Comparison of ENCODE assay signal across 16 mouse cellular contexts in the genomic region with DNA sequence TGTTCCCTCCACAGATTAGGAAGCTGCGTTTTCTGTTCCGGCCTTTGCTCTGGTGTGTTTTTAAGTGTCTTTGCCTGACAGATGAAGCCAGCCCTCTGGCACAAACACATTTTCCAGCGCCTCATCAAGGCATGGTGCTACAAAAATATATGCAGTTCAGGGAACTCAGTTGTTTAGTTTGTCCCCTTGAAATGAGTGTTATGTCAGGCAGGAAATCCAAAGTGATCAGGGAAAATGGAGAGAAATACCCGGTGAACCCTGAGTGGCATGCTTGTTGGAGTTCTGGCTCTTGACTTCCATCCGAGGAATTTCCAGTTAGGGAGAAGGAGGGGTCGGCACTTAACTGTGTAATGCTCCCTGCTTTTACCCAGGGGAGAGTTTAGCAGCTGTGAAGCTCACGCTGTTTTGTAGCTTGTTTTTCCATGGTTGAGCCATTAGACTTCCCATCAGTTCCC.
DNase-seq lines count a peak whose midpoint lies in the region; ATAC-seq and TF ChIP-seq lines count a peak whose summit lies in the region.
"Had no signal": no experiment of that assay in that cellular context is flagged by ENCODE, and none has a peak within 500 bp of the region (broad histone marks: within the 10 kb centered on the region; RNA-seq: fewer than 3 reads in every experiment).

No protein-coding gene starts in this region.

- H3K4me1 ChIP-seq in midbrain, embryonic 16.5 days (ENCODE audit: control insufficient read depth, insufficient read depth, low read length), result no peaks in the 10 kb centered on the region; the same call in 1 of the 2 replicates
- H3K4me1 ChIP-seq in midbrain, postnatal 0 days (ENCODE audit: insufficient read depth, low read length), result no peaks in the 10 kb centered on the region
- H3K4me1 ChIP-seq: midbrain, embryonic 12.5 days had no signal

- peak; percentile 21 to 37 for DNase-seq in heart, adult 9 months (ENCODE audit: low spot score in 2 of 2)
- DNase-seq in heart, postnatal 25 days (ENCODE audit: low spot score), result no peak
- DNase-seq in midbrain, postnatal 0 days (ENCODE audit: low spot score), result no peak
- peak; percentile 36 for DNase-seq in lung, postnatal 14 days
- no peak for DNase-seq in cerebellum, adult 11-12 months
- DNase-seq in gastrocnemius, adult 8-10 months (ENCODE audit: low spot score in 2 of 2), result no peak
- DNase-seq: cerebellum, adult 11 months; cerebellum, postnatal 36 days; kidney, adult 8-10 months; liver had no signal

- no peak overlapping the region for H3K4me3 ChIP-seq in midbrain, embryonic 16.5 days (ENCODE audit: low read depth, low read length)
- H3K4me3 ChIP-seq in midbrain, postnatal 0 days (ENCODE audit: low read depth, low read length), result no peak overlapping the region
- H3K4me3 ChIP-seq: erythroblast, embryonic 14.5 days; forebrain, embryonic 15.5 days; midbrain, embryonic 12.5 days had no signal

- ATAC-seq in midbrain, embryonic 16.5 days, result no peak
- ATAC-seq in midbrain, postnatal 0 days (ENCODE audit: low FRiP score), result no peak
- ATAC-seq: forebrain, embryonic 15.5 days; hindbrain, embryonic 16.5 days had no signal

- H3K4me2 ChIP-seq in midbrain, embryonic 16.5 days (ENCODE audit: low read length), result no peak overlapping the region
- no peak overlapping the region for H3K4me2 ChIP-seq in midbrain, postnatal 0 days (ENCODE audit: low read depth, low read length, poor library complexity, severe bottlenecking)
- H3K4me2 ChIP-seq: forebrain, embryonic 15.5 days; midbrain, embryonic 12.5 days had no signal

- H3K9me3 ChIP-seq in midbrain, embryonic 16.5 days (replicated peaks; ENCODE audit: control insufficient read depth, low read length, poor library complexity, severe bottlenecking), result no peaks in the 10 kb centered on the region
- H3K9me3 ChIP-seq in midbrain, postnatal 0 days (ENCODE audit: low read length), result no peaks in the 10 kb centered on the region
- H3K9me3 ChIP-seq: forebrain, embryonic 15.5 days; midbrain, embryonic 12.5 days had no signal

- 0 out of 2 replicates have a peak overlapping the region, but pooled peaks have one; percentile 27 for H3K27ac ChIP-seq in midbrain, embryonic 16.5 days (ENCODE audit: low read length)
- no peak overlapping the region for H3K27ac ChIP-seq in midbrain, postnatal 0 days (ENCODE audit: low read depth, low read length)
- H3K27ac ChIP-seq: forebrain, embryonic 15.5 days; midbrain, embryonic 12.5 days had no signal

- TF ChIP-seq CTCF in midbrain, postnatal 0 days (IDR thresholded peaks at IDR 0.05), result no peak

- WGBS in midbrain, embryonic 16.5 days, result 51% methylated on average over 7 of the region's 7 CpGs
- 49% methylated on average over 7 of the region's 7 CpGs for WGBS in midbrain, postnatal 0 days

- intact Hi-C loops in heart, postnatal 25 days (cut with DNase I), result no loop called here

- no peaks in the 10 kb centered on the region for H3K27me3 ChIP-seq in midbrain, embryonic 16.5 days (ENCODE audit: control insufficient read depth, insufficient read depth, low read depth, low read length)
- no peaks in the 10 kb centered on the region for H3K27me3 ChIP-seq in midbrain, postnatal 0 days (ENCODE audit: insufficient read depth, low read length)
- H3K27me3 ChIP-seq: forebrain, embryonic 15.5 days; midbrain, embryonic 12.5 days had no signal

- no peaks in the 10 kb centered on the region for H3K36me3 ChIP-seq in midbrain, embryonic 16.5 days (ENCODE audit: control insufficient read depth, insufficient read depth, low read length)
- no peaks in the 10 kb centered on the region for H3K36me3 ChIP-seq in midbrain, postnatal 0 days (ENCODE audit: insufficient read depth, low read length)
- H3K36me3 ChIP-seq: forebrain, embryonic 15.5 days; G1E; midbrain, embryonic 12.5 days had no signal

- no peak overlapping the region for H3K9ac ChIP-seq in midbrain, embryonic 16.5 days (ENCODE audit: low read depth, low read length)
- H3K9ac ChIP-seq in midbrain, postnatal 0 days (replicated peaks; ENCODE audit: low read length, poor library complexity, severe bottlenecking), result no peak overlapping the region
- H3K9ac ChIP-seq: forebrain, embryonic 15.5 days; midbrain, embryonic 12.5 days had no signal

Comparison
In these comparisons a context has a peak if more than half of its experiments do, and no peak if none do; other contexts are left out.
1. DNase-seq: peak in heart, adult 9 months (2 of 2) and lung, postnatal 14 days (single experiment); none in heart, postnatal 25 days (single experiment), midbrain, postnatal 0 days (single experiment), cerebellum, adult 11-12 months (single experiment) and gastrocnemius, adult 8-10 months (0 of 2).